Mouse (Mus musculus) lung, postnatal 0 days (tissue): ENCODE measurements around the gene Olfr1406. TPM values are rescaled to one million over a fixed set of nuclear protein-coding genes. Genes with fewer than 3 reads are reported as not detected.
"Not testable (repeated sequence)": the region's sequence is repeated elsewhere in the genome, so short reads cannot be mapped to it uniquely, and the experiment has no call there.

Experiments
- ATAC-seq: fragments of 200-750 bp; cut with Nextera tagmentation; 2 replicates; pipeline ENCODE4 v1.8.0; 2017; ENCODE audit warnings: moderate library complexity
- DNase-seq: peaks from one replicate; pipeline ENCODE4 v3.0.0-alpha.2; 2016; ENCODE audit warnings: low spot score
- H3K27ac ChIP-seq: fragments of 300-500 bp; sonication (generic); 2 replicates; pipeline ENCODE4 v1.5.1; 2014; ENCODE audit warnings: antibody characterized with exemption, mild to moderate bottlenecking, low read length, mixed read lengths
- H3K27me3 ChIP-seq: fragments of 300-500 bp; sonication (generic); replicated peaks from 2 replicates; pipeline ENCODE4 v1.6.1; 2014; ENCODE audit warnings: low read length, mixed read lengths; ENCODE audit not compliant: insufficient read depth
- H3K36me3 ChIP-seq: fragments of 300-500 bp; sonication (generic); 2 replicates; pipeline ENCODE4 v1.6.1; 2014; ENCODE audit warnings: low read length, mixed read lengths; ENCODE audit not compliant: insufficient read depth
- H3K4me1 ChIP-seq: fragments of 300-500 bp; sonication (generic); 2 replicates; pipeline ENCODE4 v1.6.1; 2014; ENCODE audit warnings: antibody characterized with exemption, low read depth, low read length, mixed read lengths; ENCODE audit not compliant: insufficient read depth
- H3K4me2 ChIP-seq: fragments of 300-500 bp; sonication (generic); replicated peaks from 2 replicates; pipeline ENCODE4 v1.6.1; 2014; ENCODE audit warnings: low read depth, mild to moderate bottlenecking, low read length, moderate library complexity, mixed read lengths
- H3K4me3 ChIP-seq: fragments of 300-500 bp; sonication (generic); 2 replicates; pipeline ENCODE4 v1.5.1; 2014; ENCODE audit warnings: low read depth, low read length
- H3K9ac ChIP-seq: fragments of 300-500 bp; sonication (generic); replicated peaks from 2 replicates; pipeline ENCODE4 v1.6.1; 2014; ENCODE audit warnings: low read depth, mild to moderate bottlenecking
- H3K9me3 ChIP-seq: fragments of 300-500 bp; sonication (generic); 2 replicates; pipeline ENCODE4 v1.6.1; 2016; ENCODE audit warnings: low read length, mixed read lengths
- CTCF ChIP-seq: IDR thresholded peaks from 2 replicates; pipeline ENCODE4 v1.5.1; 2016; ENCODE audit warnings: antibody characterized with exemption, mild to moderate bottlenecking
- EP300 ChIP-seq: IDR thresholded peaks from 2 replicates; pipeline ENCODE4 v1.6.1; 2016; ENCODE audit warnings: antibody characterized with exemption, mild to moderate bottlenecking, control low read depth
- WGBS: fragments of 180-500 bp; shearing (Covaris S2); extraction: QIAGEN DNeasy Blood & Tissue Kit; methylation state at CpG from one replicate; pipeline ENCODE4 v1.1.7; 2014; 5-methylcytosine and 5-hydroxymethylcytosine counted together
- polyA plus RNA-seq: library from polyadenylated mRNA; unstranded; fragments of >200 nt; fragmentation: Nextera tagmentation; extraction: Ambion mirVana; gene quantifications from 2 replicates; pipeline ENCODE4 v1.2.1, GENCODE M21; 2015

Olfr1406 gene
- not detected in 2 replicates for polyA plus RNA-seq

GRCm38 (mm10) chr1:173190540-173190939 is at the start of gene Olfr1406:
TSS of gene Olfr1406 (minus strand) at chr1:173190640.
- no peak for ATAC-seq
- WGBS: 52% methylated on average over 3 of the region's 3 CpGs
- H3K36me3 ChIP-seq: no peaks in the 10 kb centered on the region
- no peaks in the 10 kb centered on the region for H3K4me1 ChIP-seq
- no peaks in the 10 kb centered on the region for H3K9me3 ChIP-seq
- no peak within 1 kb of the TSS for H3K4me3 ChIP-seq
- TF ChIP-seq EP300 (no peak), CTCF (no peak)
- H3K27me3 ChIP-seq: no peaks in the 10 kb centered on the region
- H3K4me2 ChIP-seq: no peak within 1 kb of the TSS
- H3K9ac ChIP-seq: no peak within 1 kb of the TSS
- no peak for DNase-seq
- no peak within 1 kb of the TSS for H3K27ac ChIP-seq

GRCm38 (mm10) chr1:173237004-173237403 is 46.6 kb upstream of the Olfr1406 start:
- not testable (repeated sequence) for H3K4me2 ChIP-seq, H3K27me3 ChIP-seq, DNase-seq, ATAC-seq, H3K27ac ChIP-seq, H3K36me3 ChIP-seq, H3K9ac ChIP-seq, H3K4me1 ChIP-seq, H3K9me3 ChIP-seq, H3K4me3 ChIP-seq
- 63% methylated on average over 1 of the region's 1 CpGs for WGBS

- DNase-seq: no peak
- H3K9me3 ChIP-seq: no peaks in the 10 kb centered on the region
- H3K4me1 ChIP-seq: no peaks in the 10 kb centered on the region
- H3K36me3 ChIP-seq: no peaks in the 10 kb centered on the region
- TF ChIP-seq CTCF: no peak
- no peak for TF ChIP-seq EP300
- WGBS: 51% methylated on average over 2 of the region's 2 CpGs
- H3K4me3 ChIP-seq: no peak within 1 kb of the TSS
- H3K27ac ChIP-seq: no peak within 1 kb of the TSS
- no peaks in the 10 kb centered on the region for H3K27me3 ChIP-seq
- no peak for ATAC-seq
- H3K9ac ChIP-seq: no peak within 1 kb of the TSS
- no peak within 1 kb of the TSS for H3K4me2 ChIP-seq
Observed at GRCm38 (mm10) chr1:173227081-173227480, 36.6 kb upstream of the Olfr1406 start, which contains the start of gene Fcer1a. TSS of gene Fcer1a (minus strand) at chr1:173227214.

GRCm38 (mm10) chr1:173216481-173216880 is 26.0 kb upstream of the Olfr1406 start:
- no peak for DNase-seq
- Histone ChIP-seq H3K27ac (no peak overlapping the region), H3K4me1 (no peaks in the 10 kb centered on the region), H3K27me3 (no peaks in the 10 kb centered on the region), H3K4me3 (no peak overlapping the region), H3K36me3 (no peaks in the 10 kb centered on the region), H3K9ac (no peak overlapping the region), H3K4me2 (no peak overlapping the region), H3K9me3 (no peaks in the 10 kb centered on the region)
- TF ChIP-seq CTCF: no peak
- TF ChIP-seq EP300: no peak
- ATAC-seq: no peak
- WGBS: 83% methylated on average over 3 of the region's 3 CpGs

DNA sequence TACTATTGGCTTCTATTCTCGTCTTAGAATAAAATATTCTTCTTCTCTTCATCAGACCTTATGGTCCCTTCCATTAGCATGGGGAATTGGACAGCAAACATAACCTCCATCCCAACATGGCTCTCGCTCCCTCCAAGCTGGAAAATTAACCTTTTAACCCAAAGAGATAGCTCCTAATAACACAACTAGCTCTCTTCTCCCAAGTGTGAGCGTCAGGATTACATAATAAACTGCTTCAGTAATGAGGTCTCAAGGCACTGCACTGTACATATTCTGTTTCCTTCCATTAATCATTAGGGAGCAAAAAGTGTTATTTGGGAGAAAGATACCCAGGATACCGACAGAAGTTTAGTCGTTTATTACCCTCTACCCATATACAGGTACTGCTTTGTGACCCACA is 21.7 kb upstream of the Olfr1406 start, which contains the start of gene Olfr1404:
Gene Olfr1404, plus strand, starts transcription at position 301 of the 400 bp plus-strand sequence.
- Histone ChIP-seq H3K4me1 (no peaks in the 10 kb centered on the region), H3K9ac (no peak within 1 kb of the TSS), H3K4me2 (no peak within 1 kb of the TSS), H3K27ac (no peak within 1 kb of the TSS), H3K27me3 (no peaks in the 10 kb centered on the region), H3K9me3 (no peaks in the 10 kb centered on the region), H3K36me3 (no peaks in the 10 kb centered on the region), H3K4me3 (no peak within 1 kb of the TSS)
- no peak for TF ChIP-seq EP300
- WGBS: 62% methylated on average over 5 of the region's 5 CpGs
- DNase-seq (no peak), ATAC-seq (no peak)

DNA sequence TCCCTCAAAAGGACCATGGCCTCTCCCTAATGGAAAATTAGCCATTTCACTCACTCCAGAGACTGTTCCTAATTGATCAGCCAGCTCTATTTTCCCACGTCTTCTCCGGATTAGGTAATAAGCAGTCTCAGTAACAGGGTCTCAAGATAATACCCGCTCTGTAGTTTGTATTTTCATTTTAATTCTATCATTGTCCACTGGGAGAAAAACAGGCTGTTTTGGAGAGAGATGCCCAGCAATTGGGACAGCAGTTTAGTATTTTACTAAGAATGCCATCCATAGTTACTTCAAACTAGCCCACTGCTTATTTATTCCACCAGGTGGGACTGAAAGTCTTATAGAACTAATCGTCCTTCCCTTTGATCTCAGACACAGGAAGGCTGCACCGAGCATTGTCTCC is 7.1 kb upstream of the Olfr1406 start, which contains the start of gene Olfr218:
Gene Olfr218, plus strand, starts transcription at position 301 of the 400 bp plus-strand sequence.
- ATAC-seq: no peak
- H3K9ac ChIP-seq: no peak within 1 kb of the TSS
- TF ChIP-seq EP300: no peak
- no peak for TF ChIP-seq CTCF
- no peak for DNase-seq
- no peak within 1 kb of the TSS for H3K4me2 ChIP-seq
- no peaks in the 10 kb centered on the region for H3K9me3 ChIP-seq
- no peaks in the 10 kb centered on the region for H3K27me3 ChIP-seq
- no peak within 1 kb of the TSS for H3K27ac ChIP-seq
- WGBS: 72% methylated on average over 5 of the region's 5 CpGs
- no peaks in the 10 kb centered on the region for H3K36me3 ChIP-seq
- no peaks in the 10 kb centered on the region for H3K4me1 ChIP-seq
- no peak within 1 kb of the TSS for H3K4me3 ChIP-seq

DNA sequence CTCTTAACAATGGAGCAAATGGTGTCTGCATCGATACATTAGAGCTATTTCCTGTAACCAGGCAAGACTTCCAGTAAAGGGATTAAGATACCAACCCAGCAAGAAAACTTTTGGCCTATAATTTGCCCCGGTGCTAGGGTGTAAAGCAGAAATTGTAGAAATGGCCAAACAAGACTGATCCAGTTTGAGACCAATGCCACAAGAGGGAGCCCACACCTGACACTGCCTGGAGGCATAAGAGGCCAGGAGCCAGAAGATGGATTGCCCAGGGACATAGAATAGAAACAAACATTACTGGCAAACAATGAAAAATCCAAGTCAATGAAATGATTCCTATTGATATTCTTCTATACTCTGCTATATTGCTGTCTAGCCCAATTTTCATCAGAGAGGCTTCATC is 5.9 kb upstream of the Olfr1406 start:
- Histone ChIP-seq H3K4me2 (no peak overlapping the region), H3K4me3 (no peak overlapping the region), H3K27me3 (no peaks in the 10 kb centered on the region), H3K4me1 (no peaks in the 10 kb centered on the region), H3K36me3 (no peaks in the 10 kb centered on the region), H3K9me3 (no peaks in the 10 kb centered on the region), H3K9ac (no peak overlapping the region), H3K27ac (no peak overlapping the region)
- 65% methylated on average over 2 of the region's 2 CpGs for WGBS
- DNase-seq: no peak
- no peak for TF ChIP-seq EP300
- no peak for TF ChIP-seq CTCF
- ATAC-seq: no peak
